Mouse (Mus musculus) G1E (cell line): ENCODE data around the gene Tet2. TPM values are rescaled to one million over a fixed set of nuclear protein-coding genes. Genes with fewer than 3 reads are reported as not detected.

Source experiments
- ATAC-seq: 2 replicates; pipeline ENCODE4 v1.8.0; 2016; ENCODE audit warnings: mild to moderate bottlenecking; ENCODE audit not compliant: insufficient number of reproducible peaks, poor library complexity, low FRiP score, severe bottlenecking; ENCODE audit errors: extremely low read depth
- DNase-seq: peaks from one replicate; pipeline ENCODE4 v3.0.0; 2012; ENCODE audit warnings: low spot score
- H3K27me3 ChIP-seq: 2 replicates; pipeline ENCODE4 v1.6.1; 2012; ENCODE audit warnings: mild to moderate bottlenecking, low read length, inconsistent platforms; ENCODE audit not compliant: insufficient read depth
- H3K36me3 ChIP-seq: replicated peaks from 2 replicates; pipeline ENCODE3; 2012; ENCODE audit warnings: mild to moderate bottlenecking, inconsistent platforms
- H3K4me1 ChIP-seq: 2 replicates; pipeline ENCODE4 v1.6.1; 2012; ENCODE audit warnings: low read depth, low read length, inconsistent platforms, mixed read lengths; ENCODE audit not compliant: insufficient read depth
- H3K4me3 ChIP-seq: 2 replicates; pipeline ENCODE4 v1.5.1; 2012; ENCODE audit warnings: low read depth, mild to moderate bottlenecking, inconsistent platforms, low read length, moderate library complexity, mixed read lengths
- H3K9me3 ChIP-seq: replicated peaks from 2 replicates; pipeline ENCODE4 v1.6.1; 2012; ENCODE audit warnings: inconsistent platforms
- CTCF ChIP-seq: IDR thresholded peaks from 2 replicates; pipeline ENCODE4 v1.5.1; 2012; ENCODE audit warnings: low read depth, low read length, inconsistent platforms, mixed read lengths
- GATA1 ChIP-seq: IDR thresholded peaks from 2 replicates; pipeline ENCODE4 v1.6.1; 2012; ENCODE audit warnings: borderline replicate concordance, low read length, inconsistent platforms, mixed read lengths
- GATA2 ChIP-seq: IDR thresholded peaks from 2 replicates; pipeline ENCODE4 v1.6.1; 2012; ENCODE audit warnings: low read depth, low read length, inconsistent platforms, borderline replicate concordance
- POLR2AphosphoS5 ChIP-seq: IDR thresholded peaks from 2 replicates; pipeline ENCODE4 v1.6.1; 2012; ENCODE audit warnings: low read depth, low read length, inconsistent platforms; ENCODE audit not compliant: insufficient replicate concordance
- TAL1 ChIP-seq: conservative IDR thresholded peaks from 2 replicates; pipeline ENCODE4 v1.6.1; 2012; ENCODE audit warnings: low read depth, low read length, inconsistent platforms, mixed read lengths
- polyA plus RNA-seq: library from polyadenylated mRNA; stranded (reverse); fragments of >175 nt; gene quantifications from 2 replicates; pipeline ENCODE4 v1.2.3, GENCODE M21; 2012
- total RNA-seq, 2 experiments: library from RNA; stranded (forward) in 1 of 2; stranded (reverse) in 1 of 2; fragments of 200-1000 nt in 1 of 2; fragments of >200 nt in 1 of 2; fragmentation: Nextera tagmentation in 1 of 2; gene quantifications; 2 replicates each; pipeline ENCODE4 v1.2.3; 2014 to 2017

The Tet2 gene
- total and polyA plus RNA-seq, 3 experiments, result 14.8 to 144 (median 97.1) TPM

DNA sequence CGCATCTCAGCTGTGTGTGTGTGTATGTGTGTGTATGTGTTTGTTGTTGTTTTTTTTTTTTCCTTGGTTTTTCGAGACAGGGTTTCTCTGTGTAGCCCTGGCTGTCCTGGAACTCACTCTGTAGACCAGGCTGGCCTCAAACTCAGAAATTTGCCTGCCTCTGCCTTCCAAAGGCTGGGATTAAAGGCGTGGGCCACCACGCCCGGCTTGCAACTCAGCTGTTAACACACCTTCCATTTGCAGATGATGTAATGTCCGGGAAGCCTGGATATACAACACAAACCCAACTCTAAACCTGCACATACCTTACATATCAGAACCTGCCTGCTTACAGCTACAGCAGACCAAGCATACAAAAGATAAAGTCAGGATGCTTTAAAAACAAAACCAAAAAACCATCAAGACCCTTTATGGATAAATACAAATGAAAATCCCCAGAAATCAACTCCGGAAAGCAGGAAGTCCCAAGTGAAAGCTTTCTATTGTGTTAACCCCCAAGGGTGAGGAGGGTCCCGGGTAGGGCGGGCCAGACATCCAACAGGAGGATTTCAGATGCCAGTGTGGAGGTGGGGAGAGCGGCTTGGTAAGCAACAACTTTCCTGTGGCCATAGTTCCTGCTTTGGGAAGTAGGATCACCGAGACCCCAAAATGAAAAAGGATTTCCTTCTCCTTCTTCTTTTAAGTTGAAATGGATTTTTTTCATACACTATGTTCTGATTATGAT lies 11.5 kb downstream of the Tet2 start:
- TF ChIP-seq CTCF, result no peak
- no peak for TF ChIP-seq GATA1
- TF ChIP-seq TAL1, result no peak
- no peak for TF ChIP-seq POLR2AphosphoS5
- no peaks in the 10 kb centered on the region for H3K27me3 ChIP-seq
- no peak for DNase-seq

DNA sequence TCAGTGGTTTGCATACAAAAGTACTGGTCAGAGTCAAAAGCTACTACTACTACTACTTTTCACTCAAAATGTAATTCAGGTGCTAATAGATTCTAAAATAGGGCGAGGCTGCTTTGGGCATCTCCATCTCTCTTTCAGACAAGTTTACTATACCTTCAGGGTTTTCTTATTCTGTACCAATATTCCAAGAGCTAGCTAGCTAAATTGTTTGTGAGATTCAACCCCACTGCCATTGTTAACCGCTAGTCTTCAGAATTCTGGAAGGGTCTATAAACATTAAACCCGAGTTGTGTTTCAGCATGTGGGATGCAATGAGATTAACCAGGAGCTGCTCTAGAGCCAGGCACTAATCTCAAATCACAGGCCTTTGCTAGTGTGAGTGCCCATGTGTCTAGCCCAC lies 12.1 kb downstream of the Tet2 start:
- DNase-seq, result no peak
- Histone ChIP-seq H3K4me3 (no peak overlapping the region), H3K36me3 (peaks cover 42% of the 10 kb centered on the region), H3K9me3 (no peaks in the 10 kb centered on the region), H3K27me3 (no peaks in the 10 kb centered on the region), H3K4me1 (peaks cover 37% of the 10 kb centered on the region)
- ATAC-seq, result no peak
- no peak for TF ChIP-seq CTCF
- TF ChIP-seq TAL1, result no peak
- TF ChIP-seq GATA2, result no peak
- no peak for TF ChIP-seq POLR2AphosphoS5
- TF ChIP-seq GATA1, result no peak

More for the DNA sequence above, 11.5 kb downstream of the Tet2 start:
- H3K4me3 ChIP-seq, result no peak overlapping the region
- peaks cover 46% of the 10 kb centered on the region for H3K36me3 ChIP-seq
- no peaks in the 10 kb centered on the region for H3K9me3 ChIP-seq
- H3K4me1 ChIP-seq, result peaks cover 36% of the 10 kb centered on the region
- ATAC-seq, result no peak

DNA sequence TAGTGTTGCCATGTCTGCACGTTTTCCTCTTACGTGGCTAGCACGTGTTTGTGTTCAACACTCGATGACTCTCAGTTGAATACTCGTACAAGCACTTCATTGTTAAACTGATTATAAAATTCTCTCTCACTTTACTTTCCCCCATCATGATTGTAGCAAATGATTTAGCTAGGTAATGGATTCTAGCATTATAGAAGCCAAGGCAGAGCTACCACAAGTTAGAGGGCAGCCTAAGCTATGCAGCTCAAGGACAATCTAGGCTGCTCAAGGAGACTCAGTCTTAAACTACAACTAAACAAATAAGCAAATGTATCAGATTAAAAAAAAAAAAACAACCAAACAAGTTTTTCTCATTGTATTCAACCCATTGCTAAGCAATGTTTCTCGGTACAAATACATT lies 12.7 kb downstream of the Tet2 start:
- Histone ChIP-seq H3K27me3 (no peaks in the 10 kb centered on the region), H3K4me1 (peaks cover 38% of the 10 kb centered on the region), H3K36me3 (peaks cover 39% of the 10 kb centered on the region), H3K4me3 (no peak overlapping the region), H3K9me3 (no peaks in the 10 kb centered on the region)
- TF ChIP-seq POLR2AphosphoS5 (no peak), GATA1 (no peak), TAL1 (no peak), CTCF (no peak), GATA2 (no peak)
- no peak for DNase-seq
- ATAC-seq, result no peak

DNA sequence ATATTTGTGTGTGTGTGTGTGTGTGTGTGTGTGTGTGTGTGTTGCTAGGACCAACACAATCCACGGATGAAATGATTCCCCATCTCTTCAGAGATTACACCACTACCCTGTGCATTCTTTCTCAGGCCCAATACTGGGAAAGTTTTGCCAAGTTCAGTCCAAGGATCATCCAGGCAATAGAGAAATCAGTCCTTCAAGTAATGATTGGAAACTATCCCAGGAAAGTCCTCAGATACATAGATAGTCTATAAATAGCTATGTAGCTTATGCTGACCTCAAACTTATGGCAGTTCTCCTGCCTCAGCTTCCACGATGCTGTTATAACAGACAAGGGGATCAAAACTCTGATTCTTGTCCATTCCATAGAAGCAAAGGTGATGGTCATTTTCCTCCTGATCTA lies 13.8 kb downstream of the Tet2 start:
- TF ChIP-seq CTCF, result no peak
- no peak for TF ChIP-seq TAL1
- TF ChIP-seq GATA1, result no peak
- no peak for TF ChIP-seq POLR2AphosphoS5
- TF ChIP-seq GATA2, result no peak
- Histone ChIP-seq H3K27me3 (no peaks in the 10 kb centered on the region), H3K4me1 (peaks cover 48% of the 10 kb centered on the region), H3K9me3 (no peaks in the 10 kb centered on the region), H3K36me3 (peaks cover 34% of the 10 kb centered on the region), H3K4me3 (no peak overlapping the region)
- no peak for ATAC-seq
- DNase-seq, result no peak

DNA sequence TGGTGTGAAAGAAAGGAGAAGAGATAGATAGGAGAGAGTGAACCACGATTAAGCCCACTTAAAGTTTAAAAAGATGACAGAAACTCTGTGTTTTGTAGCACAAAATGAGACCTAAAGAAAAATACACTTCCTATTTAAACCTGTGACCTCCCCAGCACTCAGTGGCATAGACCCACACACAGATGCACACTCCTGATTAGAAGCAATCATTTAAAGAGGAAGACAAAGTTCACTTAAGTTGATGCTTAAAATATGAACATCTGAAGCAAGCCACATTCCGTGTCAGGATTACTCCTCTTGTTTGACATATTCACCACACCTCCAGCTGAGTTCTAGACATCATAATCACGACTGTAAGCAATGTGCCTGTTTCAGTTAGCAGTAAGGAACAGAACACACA lies 14.3 kb downstream of the Tet2 start:
- Histone ChIP-seq H3K4me3 (no peak overlapping the region), H3K27me3 (no peaks in the 10 kb centered on the region), H3K9me3 (no peaks in the 10 kb centered on the region), H3K36me3 (peaks cover 34% of the 10 kb centered on the region), H3K4me1 (peaks cover 51% of the 10 kb centered on the region)
- ATAC-seq (peak; percentile 77), DNase-seq (no peak)
- TF ChIP-seq GATA2 (no peak), TAL1 (peak; percentile 60), CTCF (no peak), GATA1 (no peak)

DNA sequence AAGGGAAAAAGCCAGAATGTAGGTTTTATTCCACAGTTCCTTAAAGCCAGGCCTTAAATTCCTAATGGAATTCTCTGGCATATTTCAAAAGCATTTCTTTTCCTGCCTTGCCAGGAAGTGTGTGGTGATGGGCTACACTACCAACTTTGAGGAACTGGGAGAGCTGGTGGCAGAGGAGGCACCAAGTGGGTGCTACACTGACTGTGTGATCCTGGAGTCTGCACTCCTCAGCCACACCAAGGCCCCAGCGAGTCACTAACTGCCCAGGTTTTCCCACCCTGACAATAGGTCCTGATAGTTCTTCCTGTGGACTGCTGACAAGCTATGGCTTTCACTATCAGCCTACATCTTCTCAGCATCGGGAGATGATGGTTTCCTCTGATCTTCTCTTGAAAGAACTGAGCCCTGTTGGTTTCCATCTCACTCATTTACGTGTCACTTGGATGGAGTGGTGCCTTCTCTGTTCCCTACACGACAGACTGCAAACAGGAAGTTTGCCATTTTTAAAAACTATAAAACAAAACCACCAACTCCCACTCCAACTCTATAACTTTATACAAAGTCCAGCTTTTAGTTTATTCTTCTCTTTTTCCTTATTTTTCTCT lies 18.7 kb downstream of the Tet2 start:
- DNase-seq, result no peak
- Histone ChIP-seq H3K4me1 (peaks cover 61% of the 10 kb centered on the region), H3K36me3 (peaks cover 35% of the 10 kb centered on the region), H3K27me3 (no peaks in the 10 kb centered on the region), H3K9me3 (no peaks in the 10 kb centered on the region), H3K4me3 (no peak overlapping the region)
- peak; percentile 6; the same call in 1 of the 2 replicates for ATAC-seq
- TF ChIP-seq CTCF (no peak), GATA1 (no peak), POLR2AphosphoS5 (no peak), TAL1 (no peak), GATA2 (no peak)
